Mouse (Mus musculus) CH12.LX (cell line): ENCODE measurements around the gene Synpo2. TPM values are rescaled to one million over a fixed set of nuclear protein-coding genes. Genes with fewer than 3 reads are reported as not detected.

Experiments
- DNase-seq: peaks from one replicate; pipeline ENCODE4 v3.0.0-alpha.2; 2013; ENCODE audit errors: extremely low read depth
- H3K27ac ChIP-seq: 2 replicates; pipeline ENCODE4 v1.5.1; 2012; ENCODE audit warnings: low read depth, mild to moderate bottlenecking, control low read depth, moderate library complexity; ENCODE audit not compliant: insufficient read depth
- H3K27me3 ChIP-seq: replicated peaks from 2 replicates; pipeline ENCODE3; 2012; ENCODE audit warnings: inconsistent platforms
- H3K36me3 ChIP-seq, 2 experiments: replicated peaks in 1 of 2; 2 replicates each; pipeline versions ENCODE3 to v1.6.1; 2012; ENCODE audit warnings: inconsistent platforms in 1 of 2, low read length in 1 of 2, mild to moderate bottlenecking in 1 of 2, mixed read lengths in 1 of 2, moderate library complexity in 1 of 2; ENCODE audit not compliant: control insufficient read depth in 1 of 2, insufficient read depth in 1 of 2
- H3K4me1 ChIP-seq, 2 experiments: 2 replicates each; pipeline ENCODE4 v1.6.1; 2012; ENCODE audit warnings: inconsistent platforms in 1 of 2, moderate library complexity in 1 of 2; ENCODE audit not compliant: insufficient read depth in 2 of 2, control insufficient read depth in 1 of 2
- H3K4me2 ChIP-seq: 2 replicates; pipeline ENCODE4 v1.6.1; 2012; ENCODE audit warnings: low read depth, mild to moderate bottlenecking, control low read depth; ENCODE audit not compliant: poor library complexity, insufficient read depth, severe bottlenecking
- H3K4me3 ChIP-seq, 3 experiments: fragments of 150-350 bp in 1 of 3; sonication (generic) in 1 of 3; replicated peaks in 1 of 3; 2 replicates each; pipeline versions ENCODE3 to v1.5.1; 2011 to 2012; ENCODE audit warnings: low read depth in 2 of 3, low read length in 2 of 3, mild to moderate bottlenecking in 2 of 3, moderate library complexity in 2 of 3, control low read depth in 1 of 3, improper control_type of control experiment in 1 of 3, inconsistent platforms in 1 of 3, mixed read lengths in 1 of 3; ENCODE audit not compliant: poor library complexity in 1 of 3
- H3K79me2 ChIP-seq: replicated peaks from 2 replicates; pipeline ENCODE4 v1.6.1; 2012; ENCODE audit warnings: mild to moderate bottlenecking, moderate library complexity; ENCODE audit not compliant: control insufficient read depth, poor library complexity, insufficient read depth, severe bottlenecking; ENCODE audit errors: extremely low read depth
- H3K9ac ChIP-seq: 2 replicates; pipeline ENCODE4 v1.6.1; 2012; ENCODE audit warnings: low read depth, mild to moderate bottlenecking, control low read depth, moderate library complexity; ENCODE audit not compliant: insufficient read depth
- H3K9me3 ChIP-seq: replicated peaks from 2 replicates; pipeline ENCODE3; 2012; ENCODE audit warnings: low read length, inconsistent platforms, mixed read lengths
- BHLHE40 ChIP-seq: IDR thresholded peaks from 2 replicates; pipeline ENCODE4 v1.6.1; 2011; ENCODE audit warnings: mild to moderate bottlenecking, low read depth, low read length, improper control_type of control experiment
- CHD1 ChIP-seq: IDR thresholded peaks from 2 replicates; pipeline ENCODE4 v1.6.1; 2012; ENCODE audit warnings: low read depth, low read length, improper control_type of control experiment, inconsistent platforms
- CHD2 ChIP-seq: IDR thresholded peaks from 2 replicates; pipeline ENCODE4 v1.6.1; 2011; ENCODE audit warnings: low read length, improper control_type of control experiment
- CTCF ChIP-seq, 2 experiments: IDR thresholded peaks in 1 of 2; conservative IDR thresholded peaks in 1 of 2; 2 replicates each; pipeline ENCODE4 v1.5.1; 2011 to 2012; ENCODE audit warnings: low read depth in 2 of 2, low read length in 2 of 2, improper control_type of control experiment in 1 of 2, inconsistent platforms in 1 of 2, mild to moderate bottlenecking in 1 of 2, moderate library complexity in 1 of 2
- ELF1 ChIP-seq: IDR thresholded peaks from 2 replicates; pipeline ENCODE4 v1.6.1; 2014; ENCODE audit warnings: low read depth, mild to moderate bottlenecking, inconsistent platforms, low read length, improper control_type of control experiment
- EP300 ChIP-seq: IDR thresholded peaks from 2 replicates; pipeline ENCODE4 v1.6.1; 2011; ENCODE audit warnings: low read length, improper control_type of control experiment
- ETS1 ChIP-seq: conservative IDR thresholded peaks from 2 replicates; pipeline ENCODE4 v1.6.1; 2012; ENCODE audit warnings: low read depth, mild to moderate bottlenecking, inconsistent platforms, low read length, improper control_type of control experiment, moderate library complexity
- GABPA ChIP-seq: IDR thresholded peaks from 2 replicates; pipeline ENCODE4 v1.6.1; 2012; ENCODE audit warnings: low read depth, low read length, improper control_type of control experiment, inconsistent platforms; ENCODE audit not compliant: insufficient replicate concordance
- JUN ChIP-seq: IDR thresholded peaks from 2 replicates; pipeline ENCODE4 v1.6.1; 2011; ENCODE audit warnings: low read depth, mild to moderate bottlenecking, low read length, improper control_type of control experiment, moderate library complexity; ENCODE audit not compliant: insufficient read depth
- MAFK ChIP-seq: IDR thresholded peaks from 2 replicates; pipeline ENCODE4 v1.6.1; 2011; ENCODE audit warnings: low read length, improper control_type of control experiment; ENCODE audit not compliant: insufficient replicate concordance
- MAZ ChIP-seq: IDR thresholded peaks from 2 replicates; pipeline ENCODE4 v1.6.1; 2012; ENCODE audit warnings: low read depth, mild to moderate bottlenecking, inconsistent platforms, low read length, improper control_type of control experiment, moderate library complexity
- MEF2A ChIP-seq: IDR thresholded peaks from 2 replicates; pipeline ENCODE4 v1.6.1; 2014; ENCODE audit warnings: low read depth, mild to moderate bottlenecking, inconsistent platforms, low read length, improper control_type of control experiment, borderline replicate concordance
- MXI1 ChIP-seq: IDR thresholded peaks from 2 replicates; pipeline ENCODE4 v1.6.1; 2011; ENCODE audit warnings: mild to moderate bottlenecking, low read depth, low read length, improper control_type of control experiment
- MYC ChIP-seq: IDR thresholded peaks from 2 replicates; pipeline ENCODE4 v1.6.1; 2011; ENCODE audit warnings: low read depth, mild to moderate bottlenecking, improper control_type of control experiment, low read length
- NELFE ChIP-seq: IDR thresholded peaks from 2 replicates; pipeline ENCODE4 v1.6.1; 2011; ENCODE audit warnings: low read depth, low read length, improper control_type of control experiment
- PAX5 ChIP-seq: IDR thresholded peaks from 2 replicates; pipeline ENCODE4 v1.6.1; 2012; ENCODE audit warnings: low read length, inconsistent platforms, mixed read lengths
- POLR2AphosphoS2 ChIP-seq: IDR thresholded peaks from 2 replicates; pipeline ENCODE4 v1.6.1; 2011; ENCODE audit warnings: low read depth, low read length, improper control_type of control experiment
- RAD21 ChIP-seq: IDR thresholded peaks from 2 replicates; pipeline ENCODE4 v1.6.1; 2011; ENCODE audit warnings: low read depth, mild to moderate bottlenecking, low read length, improper control_type of control experiment, moderate library complexity
- RCOR1 ChIP-seq: conservative IDR thresholded peaks from 2 replicates; pipeline ENCODE4 v1.6.1; 2012; ENCODE audit warnings: low read depth, mild to moderate bottlenecking, inconsistent platforms, low read length, improper control_type of control experiment
- SIN3A ChIP-seq: IDR thresholded peaks from 2 replicates; pipeline ENCODE4 v1.6.1; 2012; ENCODE audit warnings: low read length, improper control_type of control experiment, inconsistent platforms
- SMC3 ChIP-seq: IDR thresholded peaks from 2 replicates; pipeline ENCODE4 v1.6.1; 2011; ENCODE audit warnings: low read depth, low read length, improper control_type of control experiment
- TBP ChIP-seq: conservative IDR thresholded peaks from 2 replicates; pipeline ENCODE4 v1.6.1; 2011; ENCODE audit warnings: low read depth, low read length, improper control_type of control experiment
- TCF12 ChIP-seq: IDR thresholded peaks from 2 replicates; pipeline ENCODE4 v1.6.1; 2014; ENCODE audit warnings: low read depth, mild to moderate bottlenecking, inconsistent platforms, low read length, improper control_type of control experiment
- UBTF ChIP-seq: IDR thresholded peaks from 2 replicates; pipeline ENCODE4 v1.6.1; 2012; ENCODE audit warnings: low read depth, mild to moderate bottlenecking, inconsistent platforms, low read length, improper control_type of control experiment, moderate library complexity
- ZC3H11A ChIP-seq: IDR thresholded peaks from 2 replicates; pipeline ENCODE4 v1.6.1; 2012; ENCODE audit warnings: low read depth, mild to moderate bottlenecking, inconsistent platforms, low read length, improper control_type of control experiment
- ZKSCAN1 ChIP-seq: IDR thresholded peaks from 2 replicates; pipeline ENCODE4 v1.6.1; 2012; ENCODE audit warnings: low read depth, inconsistent platforms, low read length, improper control_type of control experiment, borderline replicate concordance
- ZMIZ1 ChIP-seq: IDR thresholded peaks from 2 replicates; pipeline ENCODE4 v1.6.1; 2012; ENCODE audit warnings: low read depth, mild to moderate bottlenecking, inconsistent platforms, low read length, improper control_type of control experiment
- dilution Hi-C: fragments of 300-500 bp; cut with MboI; formaldehyde crosslinking; loops from 2 replicates; pipeline ENCODE4 v1.14.3; 2020; ENCODE audit warnings: low sequenced_read_pairs; ENCODE audit not compliant: extremely low pct_unique_long_range_greater_than_20kb, extremely low pct_ligation_motif_present
- in situ Hi-C: fragments of 300-500 bp; cut with MboI; formaldehyde crosslinking; loops from 3 replicates; pipeline ENCODE4 v1.14.3; 2019; ENCODE audit warnings: low sequenced_read_pairs, low pct_ligation_motif_present, low pct_unique_long_range_greater_than_20kb, mixed read lengths
- polyA plus RNA-seq: library from polyadenylated mRNA; unstranded; fragments of >175 nt; gene quantifications from 2 replicates; pipeline ENCODE4 v1.2.1, GENCODE M21; 2012; ENCODE audit warnings: low read depth; ENCODE audit not compliant: insufficient read length
- total RNA-seq, 2 experiments: library from RNA; depleted of rRNA; stranded (reverse); fragments of 300-350 nt in 1 of 2; fragments of >200 nt in 1 of 2; gene quantifications; 2 replicates each; pipeline ENCODE4 v1.2.3; 2012 to 2014

Gene Synpo2
- total and polyA plus RNA-seq, 3 experiments = 0.13 to 1.1 (median 0.13) TPM

GRCm38 (mm10) chr3:123234191-123234836 lies 1.6 kb downstream of the Synpo2 start:
- H3K4me3 ChIP-seq = no peak overlapping the region
- H3K9me3 ChIP-seq = peaks cover 3% of the 10 kb centered on the region
- H3K27me3 ChIP-seq = no peaks in the 10 kb centered on the region
- H3K4me1 ChIP-seq = peaks cover 2 to 10% of the 10 kb centered on the region in 2 experiments; a peak in 3 of 4 replicates
- no peaks in the 10 kb centered on the region for H3K36me3 ChIP-seq
- H3K27ac ChIP-seq = no peak overlapping the region
- no peaks in the 10 kb centered on the region for H3K79me2 ChIP-seq
- in situ Hi-C loops = loop anchor here (10.0 kb wide), 2 partner anchors 60 to 90 kb away; no protein-coding TSS in a partner anchor
- H3K9ac ChIP-seq = no peak overlapping the region; the same call in 1 of the 2 replicates
- TF ChIP-seq EP300 (no peak), POLR2AphosphoS2 (no peak), ZC3H11A (peak; percentile 57; the same call in 1 of the 2 replicates), SMC3 (peak; percentile 93), MXI1 (no peak), TBP (no peak), UBTF (no peak), GABPA (no peak), CHD2 (no peak), ZMIZ1 (no peak), CHD1 (no peak), RAD21 (peak; percentile 91), MAZ (no peak), TCF12 (no peak), CTCF (conservative IDR thresholded peaks at IDR 0.05 in 1 of 2, IDR thresholded peaks at IDR 0.05 in 1 of 2; ENCODE audit: low read depth in 2 of 2, low read length in 2 of 2) (peak in 1 of 2 experiments; percentile 89; a peak in 2 of 4 replicates), MAFK (no peak), ETS1 (no peak), SIN3A (no peak), PAX5 (no peak), ELF1 (no peak), JUN (no peak), NELFE (no peak), MEF2A (no peak), BHLHE40 (no peak), MYC (no peak), ZKSCAN1 (no peak), RCOR1 (no peak)
- dilution Hi-C loops = no loop called here
- peak; percentile 51 for DNase-seq
- H3K4me2 ChIP-seq = peak overlapping the region; percentile 51
